7 mouse cellular contexts compared by ENCODE assay signal in the genomic region with DNA sequence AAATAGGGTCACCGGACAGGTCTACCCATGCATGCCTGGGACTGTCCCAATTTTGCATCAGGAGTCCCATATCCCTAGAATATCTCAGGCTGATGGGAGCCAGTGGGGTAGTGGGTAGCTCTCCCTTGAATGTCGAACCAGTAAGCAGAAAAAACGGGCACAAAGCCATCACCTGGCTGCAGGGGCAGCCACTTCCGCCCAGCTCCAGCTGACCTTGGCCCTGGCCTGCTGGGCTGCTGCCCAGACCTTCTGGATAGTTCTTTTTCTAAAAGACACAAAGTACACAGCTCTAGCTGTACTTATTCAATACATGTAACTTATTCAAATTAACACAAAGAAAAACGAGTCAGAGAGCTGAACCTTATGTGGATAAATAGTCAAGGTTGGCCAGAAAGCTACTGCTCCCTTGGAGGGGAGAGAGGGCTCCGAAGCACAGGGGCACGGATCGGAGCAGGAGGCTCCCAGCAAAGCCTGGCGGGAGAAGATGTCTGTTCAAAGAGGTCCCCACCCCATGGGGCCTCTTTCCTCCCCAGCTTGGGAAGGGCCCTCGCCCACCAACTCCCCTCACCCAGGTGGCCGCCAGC. TPM values are rescaled to one million over a fixed set of nuclear protein-coding genes. Genes with fewer than 3 reads are reported as not detected.
DNase-seq lines count a peak whose midpoint lies in the region; ATAC-seq lines count a peak whose summit lies in the region.

No protein-coding gene starts in this region.

- H3K9ac ChIP-seq in neural tube, embryonic 15.5 days (replicated peaks): no peak overlapping the region

- peaks cover 32% of the 10 kb centered on the region for H3K4me1 ChIP-seq in forebrain, embryonic 10.5 days
- peaks cover 31% of the 10 kb centered on the region for H3K4me1 ChIP-seq in neural tube, embryonic 15.5 days

- H3K4me3 ChIP-seq in forebrain, embryonic 10.5 days: peak overlapping the region; percentile 43
- H3K4me3 ChIP-seq in neural tube, embryonic 15.5 days (replicated peaks): 0 out of 2 replicates have a peak overlapping the region, but pooled peaks have one; percentile 8

- no peaks in the 10 kb centered on the region for H3K36me3 ChIP-seq in forebrain, embryonic 10.5 days (replicated peaks)
- H3K36me3 ChIP-seq in neural tube, embryonic 15.5 days: no peaks in the 10 kb centered on the region

- H3K4me2 ChIP-seq in neural tube, embryonic 15.5 days: peak overlapping the region; percentile 47

- 35% methylated on average over 11 of the region's 11 CpGs for WGBS in forebrain, embryonic 10.5 days
- WGBS in neural tube, embryonic 15.5 days: 18% methylated on average over 11 of the region's 11 CpGs

- peaks cover 44% of the 10 kb centered on the region for H3K27me3 ChIP-seq in forebrain, embryonic 10.5 days (ENCODE audit: poor library complexity, severe bottlenecking)
- H3K27me3 ChIP-seq in neural tube, embryonic 15.5 days (replicated peaks): no peaks in the 10 kb centered on the region

- intact Hi-C loops in heart, postnatal 36 days (cut with DNase I): no loop called here

- peak overlapping the region; percentile 89 for H3K27ac ChIP-seq in forebrain, embryonic 10.5 days
- peak overlapping the region; percentile 87 for H3K27ac ChIP-seq in neural tube, embryonic 15.5 days (replicated peaks)

- DNase-seq in NIH3T3 (ENCODE audit: low read depth): peak; percentile 32
- DNase-seq in adrenal gland, adult 8-10 months: peak; percentile 75
- no peak for DNase-seq in forebrain, embryonic 10.5 days (ENCODE audit: extremely low spot score, low spot score)
- DNase-seq in heart, postnatal 36 days: peak; percentile 49
- peak; percentile 43 to 65 for DNase-seq in kidney, postnatal 4 days
- no peak for DNase-seq in spleen, postnatal 4 days (ENCODE audit: low spot score in 2 of 2)

- H3K9me3 ChIP-seq in forebrain, embryonic 10.5 days: no peaks in the 10 kb centered on the region
- no peaks in the 10 kb centered on the region for H3K9me3 ChIP-seq in neural tube, embryonic 15.5 days (replicated peaks)

- peak; percentile 26; the same call in 1 of the 2 replicates for ATAC-seq in neural tube, embryonic 15.5 days (ENCODE audit: low FRiP score)

RNA-seq across cellular contexts. Expression of a gene that starts 36.4 kb away (rescaled TPM):
- total RNA-seq in adrenal gland, adult 8-10 months (2022): 100 to 1,000 TPM; 188 to 380 (median 257) TPM
- 15.7 and 17.8 TPM in 2 replicates for polyA plus RNA-seq in forebrain, embryonic 10.5 days (2016; fragmentation: Nextera tagmentation; extraction: Ambion mirVana)
- total RNA-seq in heart, postnatal 36 days (2021): 10 to 100 TPM; 70.5 to 74.8 TPM
- 24.2 and 28.5 TPM in 2 replicates for polyA plus RNA-seq in neural tube, embryonic 15.5 days (2015; fragmentation: Nextera tagmentation; extraction: Ambion mirVana)

Comparison
In these comparisons a context has a peak if more than half of its experiments do, and no peak if none do; other contexts are left out.
1. DNase-seq: peak in NIH3T3 (single experiment), adrenal gland, adult 8-10 months (single experiment), heart, postnatal 36 days (2 of 2) and kidney, postnatal 4 days (2 of 2); none in forebrain, embryonic 10.5 days (single experiment) and spleen, postnatal 4 days (0 of 2).